Mouse (Mus musculus): Measurements from ENCODE around the gene Amdhd1.

DNA sequence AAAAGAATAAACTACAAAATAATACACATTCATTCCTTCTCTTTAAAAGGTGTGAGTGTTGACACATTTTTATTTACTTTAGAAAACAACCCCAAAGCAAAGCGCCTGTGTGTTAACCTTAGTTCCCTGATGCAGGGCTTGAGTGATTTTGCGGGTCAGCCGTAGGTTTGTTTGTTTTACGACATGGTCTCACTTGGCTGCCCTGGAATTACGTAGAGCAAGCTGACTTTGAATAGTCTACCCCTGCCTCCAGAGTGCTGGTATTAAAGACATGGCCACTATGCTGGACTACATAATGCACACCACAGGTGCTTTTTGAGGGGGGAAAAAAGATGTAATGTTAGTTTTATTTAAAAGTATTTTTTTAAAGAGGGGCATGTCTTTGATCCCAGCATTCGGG, 1.0 kb downstream of the Amdhd1 start:
- TF ChIP-seq TAL1 (IDR thresholded peaks at IDR 0.05; ENCODE audit: low read length) = no peak
- TF ChIP-seq GATA1 (IDR thresholded peaks at IDR 0.05; ENCODE audit: low read length) = no peak
